Mouse (Mus musculus): ENCODE results near the gene Numb. TPM values are rescaled to one million over a fixed set of nuclear protein-coding genes. Genes with fewer than 3 reads are reported as not detected.

The Numb gene
- polyA plus RNA-seq, 3 experiments from 2014 or later: 30.5 to 42.4 (median 37.2) TPM

- ATAC-seq: no peak
These were observed 140.0 kb downstream of the Numb start for GRCm38 (mm10) chr12:83781640-83782278.

- no peak for ATAC-seq
These were observed 140.5 kb downstream of the Numb start for GRCm38 (mm10) chr12:83781204-83781603.

- no peak for ATAC-seq
These were observed 141.6 kb downstream of the Numb start for GRCm38 (mm10) chr12:83780181-83780580.

GRCm38 (mm10) chr12:83776766-83777165, 145.0 kb downstream of the Numb start:
- ATAC-seq: no peak

- no peak for ATAC-seq
These were observed 146.1 kb downstream of the Numb start for GRCm38 (mm10) chr12:83775621-83776020.

GRCm38 (mm10) chr12:83770418-83771256, 151.1 kb downstream of the Numb start:
- no peak for ATAC-seq

- no peak for ATAC-seq
These were observed 153.4 kb downstream of the Numb start for GRCm38 (mm10) chr12:83768235-83768899.

- ATAC-seq: no peak
These were observed 153.9 kb downstream of the Numb start for GRCm38 (mm10) chr12:83767833-83768232.

- ATAC-seq: no peak
These were observed 155.7 kb downstream of the Numb start for GRCm38 (mm10) chr12:83765965-83766603.

- ATAC-seq: no peak
These were observed 157.2 kb downstream of the Numb start for GRCm38 (mm10) chr12:83764519-83764918.

- no peak for ATAC-seq
These were observed 157.7 kb downstream of the Numb start for GRCm38 (mm10) chr12:83764044-83764365.

GRCm38 (mm10) chr12:83763311-83764043, 158.3 kb downstream of the Numb start, which contains the start of gene Papln:
Gene Papln (plus strand): TSS chr12:83763634.
- no peak for ATAC-seq

GRCm38 (mm10) chr12:83762706-83763105, 159.0 kb downstream of the Numb start:
- peak; percentile 63 for ATAC-seq

GRCm38 (mm10) chr12:83760201-83760600, 161.5 kb downstream of the Numb start:
- no peak for ATAC-seq

- ATAC-seq: no peak
These were observed 163.0 kb downstream of the Numb start for GRCm38 (mm10) chr12:83758735-83759134.

GRCm38 (mm10) chr12:83752495-83752894, 169.2 kb downstream of the Numb start:
- ATAC-seq: no peak

GRCm38 (mm10) chr12:83749186-83749585, 172.5 kb downstream of the Numb start:
- no peak for ATAC-seq

Other genes with a start within 250 kb of the Numb start
- gene Psen1, start 233.8 kb downstream of the Numb start, polyA plus RNA-seq (2017; shearing (Covaris generic)): 100 to 1,000 TPM in 2 of 3 experiments, 10 to 100 TPM in 1; 88.9 to 115 (median 110) TPM
- gene Papln, start 158.3 kb downstream of the Numb start, polyA plus RNA-seq (2017; shearing (Covaris generic)): not detected
- gene Riox1, start 28.7 kb upstream of the Numb start, polyA plus RNA-seq (2017; shearing (Covaris generic)): 1 to 10 TPM; 1.3 to 2.2 (median 2.0) TPM
- not detected for gene Heatr4, start 62.9 kb upstream of the Numb start, polyA plus RNA-seq (2017; shearing (Covaris generic))
- 10 to 100 TPM; 24.2 to 35.2 (median 24.9) TPM for gene Acot2, start 65.9 kb upstream of the Numb start, polyA plus RNA-seq (2017; shearing (Covaris generic))
- gene Acot1, start 87.6 kb upstream of the Numb start, polyA plus RNA-seq (2017; shearing (Covaris generic)): not detected
- gene Acot4, start 116.4 kb upstream of the Numb start, polyA plus RNA-seq (2017; shearing (Covaris generic)): under 1 TPM in 1 of 3 experiments, not detected in 2; 0.16 TPM
- not detected for gene Gm49366, start 117.0 kb upstream of the Numb start, polyA plus RNA-seq (2017; shearing (Covaris generic))
- gene Acot3, start 130.2 kb upstream of the Numb start, polyA plus RNA-seq (2017; shearing (Covaris generic)): not detected
- gene Acot5, start 147.4 kb upstream of the Numb start, polyA plus RNA-seq (2017; shearing (Covaris generic)): not detected
- 1 to 10 TPM in 1 of 3 experiments, under 1 TPM in 2; 0.38 to 1.0 (median 0.47) TPM for gene Acot6, start 178.7 kb upstream of the Numb start, polyA plus RNA-seq (2017; shearing (Covaris generic))
- 1 to 10 TPM in 1 of 3 experiments, not detected in 2; 1.0 TPM for gene Dnal1, start 192.4 kb upstream of the Numb start, polyA plus RNA-seq (2017; shearing (Covaris generic))
- under 1 TPM in 2 of 3 experiments, not detected in 1; 0.40 to 0.44 TPM for gene Pnma1, start 226.6 kb upstream of the Numb start, polyA plus RNA-seq (2017; shearing (Covaris generic))

Measured in inflammation-experienced regulatory T-cells, adult 6 months (primary cell).